Comparison of ENCODE assay signal across 8 mouse cellular contexts in genomic region chr8:103272305-103273079, GRCm38 (mm10).
DNase-seq lines count a peak whose midpoint lies in the region; ATAC-seq and TF ChIP-seq lines count a peak whose summit lies in the region.

No protein-coding gene starts in this region.

- peak; percentile 71 for DNase-seq in lung, embryonic 14.5 days
- no peak for DNase-seq in lung, adult 18-20 months
- DNase-seq in forebrain, embryonic 10.5 days (ENCODE audit: extremely low spot score, low spot score): peak; percentile 17
- DNase-seq in layer of hippocampus, postnatal 10 days (ENCODE audit: low spot score in 2 of 2): peak; percentile 16 to 38
- peak; percentile 13 for DNase-seq in neural tube, embryonic 11.5 days (ENCODE audit: low spot score)
- DNase-seq in thymus, postnatal 36 days: no peak
- DNase-seq in heart, postnatal 36 days: no peak
- DNase-seq in gastrocnemius, postnatal 36 days: no peak

- no peaks in the 10 kb centered on the region for H3K36me3 ChIP-seq in lung, embryonic 14.5 days (ENCODE audit: insufficient read depth)
- H3K36me3 ChIP-seq in forebrain, embryonic 10.5 days (replicated peaks): no peaks in the 10 kb centered on the region
- no peaks in the 10 kb centered on the region for H3K36me3 ChIP-seq in neural tube, embryonic 11.5 days (ENCODE audit: control insufficient read depth, insufficient read depth, low read length)

- no peaks in the 10 kb centered on the region for H3K9me3 ChIP-seq in lung, embryonic 14.5 days (ENCODE audit: low read depth, low read length)
- no peaks in the 10 kb centered on the region for H3K9me3 ChIP-seq in forebrain, embryonic 10.5 days
- H3K9me3 ChIP-seq in neural tube, embryonic 11.5 days (ENCODE audit: control insufficient read depth, low read length): no peaks in the 10 kb centered on the region

- peaks cover 3% of the 10 kb centered on the region; the same call in 1 of the 2 replicates for H3K4me1 ChIP-seq in lung, embryonic 14.5 days (ENCODE audit: insufficient read depth)
- peaks cover 34% of the 10 kb centered on the region for H3K4me1 ChIP-seq in forebrain, embryonic 10.5 days
- H3K4me1 ChIP-seq in neural tube, embryonic 11.5 days (ENCODE audit: control insufficient read depth, insufficient read depth, low read length): peaks cover 5% of the 10 kb centered on the region; the same call in 1 of the 2 replicates

- peak overlapping the region; percentile 86 for H3K27ac ChIP-seq in lung, embryonic 14.5 days (ENCODE audit: low read depth)
- H3K27ac ChIP-seq in forebrain, embryonic 10.5 days: peak overlapping the region; percentile 70
- H3K27ac ChIP-seq in neural tube, embryonic 11.5 days (ENCODE audit: low read depth, low read length): no peak overlapping the region

- H3K4me2 ChIP-seq in lung, embryonic 14.5 days: no peak overlapping the region
- no peak overlapping the region for H3K4me2 ChIP-seq in neural tube, embryonic 11.5 days (ENCODE audit: low read depth)

- H3K9ac ChIP-seq in lung, embryonic 14.5 days: no peak overlapping the region
- H3K9ac ChIP-seq in neural tube, embryonic 11.5 days (ENCODE audit: low read length): no peak overlapping the region

- no peak for TF ChIP-seq CTCF in lung, embryonic 14.5 days (IDR thresholded peaks at IDR 0.05; ENCODE audit: low read depth)

- peak; percentile 68; the same call in 1 of the 2 replicates for ATAC-seq in lung, embryonic 14.5 days (ENCODE audit: insufficient read depth)
- ATAC-seq in neural tube, embryonic 11.5 days (ENCODE audit: insufficient read depth, low FRiP score, low TSS enrichment): no peak; the same call in 1 of the 2 replicates

- 22% methylated on average over 5 of the region's 5 CpGs for whole genome bisulfite sequencing in lung, embryonic 14.5 days
- WGBS in forebrain, embryonic 10.5 days: 8% methylated on average over 5 of the region's 5 CpGs
- 14% methylated on average over 5 of the region's 5 CpGs for WGBS in neural tube, embryonic 11.5 days

- no peaks in the 10 kb centered on the region for H3K27me3 ChIP-seq in lung, embryonic 14.5 days (ENCODE audit: insufficient read depth, low read length)
- H3K27me3 ChIP-seq in forebrain, embryonic 10.5 days (ENCODE audit: poor library complexity, severe bottlenecking): peaks cover 20% of the 10 kb centered on the region
- H3K27me3 ChIP-seq in neural tube, embryonic 11.5 days (ENCODE audit: control insufficient read depth, insufficient read depth, low read length): no peaks in the 10 kb centered on the region

- H3K4me3 ChIP-seq in lung, embryonic 14.5 days (ENCODE audit: low read depth, low read length): no peak overlapping the region
- H3K4me3 ChIP-seq in forebrain, embryonic 10.5 days: no peak overlapping the region
- no peak overlapping the region for H3K4me3 ChIP-seq in neural tube, embryonic 11.5 days (ENCODE audit: low read depth, low read length)

- intact Hi-C loops in heart, postnatal 36 days (cut with DNase I): no loop called here
- intact Hi-C loops in gastrocnemius, postnatal 36 days (cut with DNase I): no loop called here

Comparison
In these comparisons a context has a peak if more than half of its experiments do, and no peak if none do; other contexts are left out.
1. DNase-seq: peak in lung, embryonic 14.5 days (single experiment), forebrain, embryonic 10.5 days (single experiment), layer of hippocampus, postnatal 10 days (2 of 2) and neural tube, embryonic 11.5 days (single experiment); none in lung, adult 18-20 months (0 of 2), thymus, postnatal 36 days (0 of 2), heart, postnatal 36 days (0 of 2) and gastrocnemius, postnatal 36 days (0 of 2).